Mouse (Mus musculus) hindbrain, embryonic 12.5 days (tissue): Measurements from ENCODE around the gene Emc1. TPM values are rescaled to one million over a fixed set of nuclear protein-coding genes. Genes with fewer than 3 reads are reported as not detected.

Experiments
- ATAC-seq: fragments of 200-750 bp; cut with Nextera tagmentation; 2 replicates; pipeline ENCODE4 v1.8.0; 2017; ENCODE audit warnings: moderate TSS enrichment; ENCODE audit not compliant: low FRiP score
- H3K27ac ChIP-seq: fragments of 300-500 bp; sonication (generic); 2 replicates; pipeline ENCODE4 v1.5.1; 2016; ENCODE audit warnings: mild to moderate bottlenecking
- H3K27me3 ChIP-seq: fragments of 300-500 bp; sonication (generic); 2 replicates; pipeline ENCODE4 v1.6.1; 2016; ENCODE audit warnings: mild to moderate bottlenecking
- H3K36me3 ChIP-seq: fragments of 300-500 bp; sonication (generic); 2 replicates; pipeline ENCODE4 v1.6.1; 2016; ENCODE audit warnings: mild to moderate bottlenecking
- H3K4me1 ChIP-seq: fragments of 300-500 bp; sonication (generic); 2 replicates; pipeline ENCODE4 v1.6.1; 2016
- H3K4me2 ChIP-seq: fragments of 300-500 bp; sonication (generic); replicated peaks from 2 replicates; pipeline ENCODE4 v1.6.1; 2016; ENCODE audit warnings: mild to moderate bottlenecking
- H3K4me3 ChIP-seq: fragments of 300-500 bp; sonication (generic); 2 replicates; pipeline ENCODE4 v1.5.1; 2016; ENCODE audit warnings: mild to moderate bottlenecking
- H3K9ac ChIP-seq: fragments of 300-500 bp; sonication (generic); 2 replicates; pipeline ENCODE4 v1.6.1; 2016; ENCODE audit warnings: mild to moderate bottlenecking, moderate library complexity
- H3K9me3 ChIP-seq: fragments of 300-500 bp; sonication (generic); replicated peaks from 2 replicates; pipeline ENCODE4 v1.6.1; 2016; ENCODE audit warnings: mild to moderate bottlenecking
- WGBS: fragments of 180-500 bp; shearing (Covaris S2); methylation state at CpG from one replicate; pipeline ENCODE4 v1.1.7; 2016; 5-methylcytosine and 5-hydroxymethylcytosine counted together
- microRNA-seq: library from miRNA; unstranded; fragments of <30 nt; microRNA quantifications from one replicate; pipeline ENCODE4, GENCODE M21; 2017
- polyA plus RNA-seq: library from polyadenylated mRNA; unstranded; fragments of >200 nt; fragmentation: Nextera tagmentation; extraction: Ambion mirVana; gene quantifications from 2 replicates; pipeline ENCODE4 v1.2.1, GENCODE M21; 2016

The Emc1 gene
- polyA plus RNA-seq, 1 experiment from 2014 or later, result 42.5 TPM

- H3K27ac ChIP-seq, result no peak overlapping the region
These were observed 50.8 kb downstream of the Emc1 start for GRCm38 (mm10) chr4:139403214-139403613.

GRCm38 (mm10) chr4:139411351-139411750 is 59.0 kb downstream of the Emc1 start:
- Histone ChIP-seq H3K9me3 (no peaks in the 10 kb centered on the region), H3K4me1 (no peaks in the 10 kb centered on the region), H3K36me3 (peaks cover 99% of the 10 kb centered on the region), H3K4me3 (no peak overlapping the region), H3K4me2 (no peak overlapping the region), H3K27ac (no peak overlapping the region), H3K27me3 (no peaks in the 10 kb centered on the region), H3K9ac (no peak overlapping the region)
- no peak for ATAC-seq
- WGBS, result 93% methylated on average over 3 of the region's 3 CpGs

More at GRCm38 (mm10) chr4:139403214-139403613, 50.8 kb downstream of the Emc1 start:
- no peaks in the 10 kb centered on the region for H3K4me1 ChIP-seq
- H3K9ac ChIP-seq, result no peak overlapping the region
- H3K36me3 ChIP-seq, result peaks cover 92% of the 10 kb centered on the region
- H3K4me2 ChIP-seq, result no peak overlapping the region
- H3K27me3 ChIP-seq, result no peaks in the 10 kb centered on the region
- no peak for ATAC-seq
- H3K9me3 ChIP-seq, result no peaks in the 10 kb centered on the region
- 86% methylated on average over 14 of the region's 14 CpGs for WGBS
- no peak overlapping the region for H3K4me3 ChIP-seq

- peaks cover 100% of the 10 kb centered on the region for H3K36me3 ChIP-seq
- H3K27ac ChIP-seq, result no peak overlapping the region
- no peak overlapping the region for H3K9ac ChIP-seq
- H3K27me3 ChIP-seq, result no peaks in the 10 kb centered on the region
- no peak overlapping the region for H3K4me2 ChIP-seq
- no peaks in the 10 kb centered on the region for H3K4me1 ChIP-seq
- no peak for ATAC-seq
- WGBS, result 58% methylated on average over 1 of the region's 1 CpGs
- no peak overlapping the region for H3K4me3 ChIP-seq
- H3K9me3 ChIP-seq, result no peaks in the 10 kb centered on the region
These were observed 65.5 kb downstream of the Emc1 start for GRCm38 (mm10) chr4:139417868-139418267.

- Histone ChIP-seq H3K36me3 (peaks cover 100% of the 10 kb centered on the region), H3K4me1 (no peaks in the 10 kb centered on the region), H3K27me3 (no peaks in the 10 kb centered on the region), H3K9ac (no peak overlapping the region), H3K9me3 (no peaks in the 10 kb centered on the region), H3K4me3 (no peak overlapping the region), H3K27ac (no peak overlapping the region), H3K4me2 (no peak overlapping the region)
- no peak for ATAC-seq
- 95% methylated on average over 7 of the region's 7 CpGs for WGBS
These were observed 69.2 kb downstream of the Emc1 start for GRCm38 (mm10) chr4:139421621-139422020.

GRCm38 (mm10) chr4:139422409-139422808 is 70.0 kb downstream of the Emc1 start:
- Histone ChIP-seq H3K4me2 (no peak overlapping the region), H3K36me3 (peaks cover 100% of the 10 kb centered on the region), H3K9ac (no peak overlapping the region), H3K4me1 (no peaks in the 10 kb centered on the region), H3K4me3 (no peak overlapping the region), H3K27me3 (no peaks in the 10 kb centered on the region), H3K27ac (no peak overlapping the region), H3K9me3 (no peaks in the 10 kb centered on the region)
- 88% methylated on average over 2 of the region's 2 CpGs for WGBS
- no peak for ATAC-seq

- ATAC-seq, result no peak
- no peak overlapping the region for H3K4me2 ChIP-seq
- no peak overlapping the region for H3K27ac ChIP-seq
- 79% methylated on average over 2 of the region's 2 CpGs for WGBS
- H3K9ac ChIP-seq, result no peak overlapping the region
- H3K36me3 ChIP-seq, result peaks cover 100% of the 10 kb centered on the region
- H3K4me1 ChIP-seq, result no peaks in the 10 kb centered on the region
- no peaks in the 10 kb centered on the region for H3K27me3 ChIP-seq
- H3K9me3 ChIP-seq, result no peaks in the 10 kb centered on the region
- H3K4me3 ChIP-seq, result no peak overlapping the region
These were observed 70.9 kb downstream of the Emc1 start for GRCm38 (mm10) chr4:139423270-139423669.

Small RNAs within 50 kb of the gene (microRNA-seq; reads per million reads assigned to microRNA genes)
- gene Gm24245 (4.1 reads per million, percentile 7 among the genes with 10 or more reads in this experiment), gene Gm25732 (not detected)

Other genes with a start within 250 kb of the Emc1 start
- gene Minos1, start 221.5 kb upstream of the Emc1 start, polyA plus RNA-seq, result 376 and 407 TPM in 2 replicates
- 335 and 369 TPM in 2 replicates for gene Capzb, start 159.7 kb upstream of the Emc1 start, polyA plus RNA-seq
- gene Pqlc2, start 41.9 kb upstream of the Emc1 start, polyA plus RNA-seq, result 14.4 and 14.8 TPM in 2 replicates
- gene Akr7a5, start 41.8 kb upstream of the Emc1 start, polyA plus RNA-seq, result 70.0 and 76.2 TPM in 2 replicates
- gene Mrto4, start within 50 bp of the Emc1 start, polyA plus RNA-seq, result 89.2 and 91.4 TPM in 2 replicates
- gene Ubr4, start within 50 bp of the Emc1 start, polyA plus RNA-seq, result 79.7 and 80.1 TPM in 2 replicates
- gene Iffo2, start 178.0 kb downstream of the Emc1 start, polyA plus RNA-seq, result 5.7 and 5.8 TPM in 2 replicates